Mouse (Mus musculus) cerebellum, adult 8-10 months (tissue): ENCODE data around the gene Uxs1.

Source experiments
- DNase-seq: peaks from one replicate; pipeline ENCODE4 v3.0.0; 2022

Gene Uxs1

GRCm38 (mm10) chr1:43789765-43790164 lies 37.8 kb downstream of the Uxs1 start:
- DNase-seq, result no peak

GRCm38 (mm10) chr1:43786711-43787110 lies 40.9 kb downstream of the Uxs1 start:
- no peak for DNase-seq

GRCm38 (mm10) chr1:43785316-43785715 lies 42.3 kb downstream of the Uxs1 start:
- no peak for DNase-seq

GRCm38 (mm10) chr1:43783186-43783585 lies 44.4 kb downstream of the Uxs1 start:
- DNase-seq, result no peak

- DNase-seq, result no peak
Observed at GRCm38 (mm10) chr1:43782680-43783079, 44.9 kb downstream of the Uxs1 start.

GRCm38 (mm10) chr1:43781672-43782071 lies 45.9 kb downstream of the Uxs1 start:
- no peak for DNase-seq

GRCm38 (mm10) chr1:43781195-43781594 lies 46.4 kb downstream of the Uxs1 start:
- DNase-seq, result no peak

GRCm38 (mm10) chr1:43776106-43776505 lies 51.5 kb downstream of the Uxs1 start:
- DNase-seq, result no peak

GRCm38 (mm10) chr1:43774126-43774525 lies 53.5 kb downstream of the Uxs1 start:
- DNase-seq, result no peak

- DNase-seq, result no peak
Observed at GRCm38 (mm10) chr1:43772694-43773093, 54.9 kb downstream of the Uxs1 start.

- no peak for DNase-seq
Observed at GRCm38 (mm10) chr1:43770032-43770431, 57.6 kb downstream of the Uxs1 start.

- no peak for DNase-seq
Observed at GRCm38 (mm10) chr1:43769348-43769747, 58.3 kb downstream of the Uxs1 start.

- no peak for DNase-seq
Observed at GRCm38 (mm10) chr1:43768385-43768990, 59.1 kb downstream of the Uxs1 start.

- no peak for DNase-seq
Observed at GRCm38 (mm10) chr1:43766328-43766727, 61.3 kb downstream of the Uxs1 start.

- no peak for DNase-seq
Observed at GRCm38 (mm10) chr1:43764481-43764880, 63.1 kb downstream of the Uxs1 start.

GRCm38 (mm10) chr1:43760085-43760484 lies 67.5 kb downstream of the Uxs1 start:
- no peak for DNase-seq

- no peak for DNase-seq
Observed at GRCm38 (mm10) chr1:43754448-43755312, 72.9 kb downstream of the Uxs1 start.

GRCm38 (mm10) chr1:43738519-43738894 lies 89.1 kb downstream of the Uxs1 start:
- DNase-seq, result no peak

GRCm38 (mm10) chr1:43737812-43738518 lies 89.6 kb downstream of the Uxs1 start:
- peak; percentile 21 for DNase-seq

- DNase-seq, result no peak
Observed at GRCm38 (mm10) chr1:43732657-43733056, 94.9 kb downstream of the Uxs1 start.

GRCm38 (mm10) chr1:43732100-43732499 lies 95.5 kb downstream of the Uxs1 start:
- no peak for DNase-seq

- peak; percentile 27 for DNase-seq
Observed at GRCm38 (mm10) chr1:43730491-43730924, 97.1 kb downstream of the Uxs1 start, which contains the start of gene 1500015O10Rik. TSS of gene 1500015O10Rik (plus strand) at chr1:43730602.

- no peak for DNase-seq
Observed at GRCm38 (mm10) chr1:43722459-43722858, 105.1 kb downstream of the Uxs1 start.

- no peak for DNase-seq
Observed at GRCm38 (mm10) chr1:43718793-43719192, 108.8 kb downstream of the Uxs1 start.
